In genomic region chr15:97060102-97060501, GRCm38 (mm10) we compare ENCODE assay signal across 22 mouse cellular contexts. TPM values are rescaled to one million over a fixed set of nuclear protein-coding genes. Genes with fewer than 3 reads are reported as not detected.
A peak's percentile ranks its signal among the peaks of the same experiment; 100 is the strongest.
DNase-seq lines count a peak whose midpoint lies in the region.
"Had no signal": no experiment of that assay in that cellular context is flagged by ENCODE, and none has a peak within 500 bp of the region (broad histone marks: within the 10 kb centered on the region; RNA-seq: fewer than 3 reads in every experiment).

No protein-coding gene starts in this region.

- no peaks in the 10 kb centered on the region for H3K27me3 ChIP-seq in heart, embryonic 10.5 days (ENCODE audit: insufficient read depth, poor library complexity, severe bottlenecking)
- H3K27me3 ChIP-seq in limb, embryonic 10.5 days (ENCODE audit: low read depth, poor library complexity, severe bottlenecking) = no peaks in the 10 kb centered on the region
- H3K27me3 ChIP-seq: CH12.LX; embryonic facial prominence, embryonic 13.5 days; heart, embryonic 13.5 days; hindbrain, embryonic 13.5 days had no signal

- WGBS in heart, embryonic 10.5 days = 87% methylated on average over 14 of the region's 14 CpGs
- WGBS in limb, embryonic 10.5 days = 88% methylated on average over 14 of the region's 14 CpGs

- H3K4me1 ChIP-seq in heart, embryonic 10.5 days = peaks cover 13% of the 10 kb centered on the region
- H3K4me1 ChIP-seq in limb, embryonic 10.5 days = peaks cover 14% of the 10 kb centered on the region

- no peaks in the 10 kb centered on the region for H3K9me3 ChIP-seq in heart, embryonic 10.5 days
- H3K9me3 ChIP-seq in limb, embryonic 10.5 days (replicated peaks) = peaks cover 3% of the 10 kb centered on the region; the same call in 1 of the 2 replicates
- H3K9me3 ChIP-seq: hindbrain, embryonic 13.5 days had no signal

- intact Hi-C loops in left cerebral cortex, postnatal 14 days (cut with DNase I) = no loop called here

- H3K27ac ChIP-seq in heart, embryonic 10.5 days = peak overlapping the region; percentile 57; the same call in 1 of the 2 replicates
- peak overlapping the region; percentile 70; the same call in 1 of the 2 replicates for H3K27ac ChIP-seq in limb, embryonic 10.5 days
- H3K27ac ChIP-seq: embryonic facial prominence, embryonic 13.5 days; forebrain, embryonic 10.5 days; gastrocnemius, adult 2 months; heart, adult 2 months; heart, embryonic 13.5 days; hindbrain, embryonic 13.5 days; hindbrain, postnatal 0 days had no signal

- H3K36me3 ChIP-seq in heart, embryonic 10.5 days = no peaks in the 10 kb centered on the region
- H3K36me3 ChIP-seq in limb, embryonic 10.5 days = 0 out of 2 replicates have a peak, but pooled peaks cover 3% of the 10 kb centered on the region
- H3K36me3 ChIP-seq: embryonic facial prominence, embryonic 13.5 days; forebrain, embryonic 10.5 days; G1E; heart, embryonic 13.5 days; hindbrain, embryonic 13.5 days had no signal

- H3K4me3 ChIP-seq in heart, embryonic 10.5 days = no peak overlapping the region
- H3K4me3 ChIP-seq in limb, embryonic 10.5 days = no peak overlapping the region
- H3K4me3 ChIP-seq: embryonic facial prominence, embryonic 13.5 days; forebrain, embryonic 10.5 days; gastrocnemius, adult 2 months; heart, adult 2 months; heart, embryonic 13.5 days; hindbrain, embryonic 13.5 days had no signal

- DNase-seq in heart, embryonic 10.5 days (ENCODE audit: low spot score) = no peak
- DNase-seq in heart, adult 9 months (ENCODE audit: low spot score in 2 of 2) = no peak
- DNase-seq in 416B (ENCODE audit: low read depth) (peak; percentile 11), NIH3T3 (ENCODE audit: low read depth) (peak; percentile 43)
- DNase-seq in limb, embryonic 10.5 days (ENCODE audit: low spot score) = no peak
- DNase-seq in left cerebral cortex, postnatal 14 days (ENCODE audit: low spot score in 2 of 2) = no peak
- no peak for DNase-seq in ovary, adult 18-20 months (ENCODE audit: low spot score)
- DNase-seq: adrenal gland, postnatal 10 days; cerebellum, adult 11 months; cerebellum, adult 8-10 months; cerebellum, postnatal 36 days; gastrocnemius, adult 2 months; gastrocnemius, postnatal 25 days; heart, adult 2 months; heart, postnatal 4 days had no signal

RNA-seq across cellular contexts. Expression of gene Slc38a4, which starts 4.3 kb away (rescaled TPM):
- polyA plus RNA-seq in heart, embryonic 10.5 days (2016; fragmentation: Nextera tagmentation; extraction: Ambion mirVana) = 148 and 160 TPM in 2 replicates
- 77.5 and 88.3 TPM in 2 replicates for polyA plus RNA-seq in limb, embryonic 10.5 days (2016; fragmentation: Nextera tagmentation; extraction: Ambion mirVana)
- 1 to 10 TPM; 1.3 to 1.5 TPM for total RNA-seq in left cerebral cortex, postnatal 14 days (2021)
- polyA plus RNA-seq: G1E had no signal

Comparison
In these comparisons a context has a peak if more than half of its experiments do, and no peak if none do; other contexts are left out.
1. DNase-seq: peak in 416B (single experiment) and NIH3T3 (single experiment); none in heart, embryonic 10.5 days (single experiment), heart, adult 9 months (0 of 2), limb, embryonic 10.5 days (single experiment), left cerebral cortex, postnatal 14 days (0 of 2) and ovary, adult 18-20 months (single experiment).